Mouse (Mus musculus) olfactory bulb, adult 2 months (tissue): ENCODE data around the gene Setd1b.

Experiments
- CTCF ChIP-seq: fragments of 200-500 bp; IDR thresholded peaks from 2 replicates; pipeline ENCODE4 v1.5.1; 2012; ENCODE audit warnings: low read depth, mild to moderate bottlenecking, low read length, moderate library complexity; ENCODE audit not compliant: insufficient read depth
- POLR2A ChIP-seq: fragments of 200-500 bp; IDR thresholded peaks from 2 replicates; pipeline ENCODE4 v1.6.1; 2012; ENCODE audit warnings: mild to moderate bottlenecking, low read depth, low read length, moderate library complexity; ENCODE audit not compliant: insufficient read depth

DNA sequence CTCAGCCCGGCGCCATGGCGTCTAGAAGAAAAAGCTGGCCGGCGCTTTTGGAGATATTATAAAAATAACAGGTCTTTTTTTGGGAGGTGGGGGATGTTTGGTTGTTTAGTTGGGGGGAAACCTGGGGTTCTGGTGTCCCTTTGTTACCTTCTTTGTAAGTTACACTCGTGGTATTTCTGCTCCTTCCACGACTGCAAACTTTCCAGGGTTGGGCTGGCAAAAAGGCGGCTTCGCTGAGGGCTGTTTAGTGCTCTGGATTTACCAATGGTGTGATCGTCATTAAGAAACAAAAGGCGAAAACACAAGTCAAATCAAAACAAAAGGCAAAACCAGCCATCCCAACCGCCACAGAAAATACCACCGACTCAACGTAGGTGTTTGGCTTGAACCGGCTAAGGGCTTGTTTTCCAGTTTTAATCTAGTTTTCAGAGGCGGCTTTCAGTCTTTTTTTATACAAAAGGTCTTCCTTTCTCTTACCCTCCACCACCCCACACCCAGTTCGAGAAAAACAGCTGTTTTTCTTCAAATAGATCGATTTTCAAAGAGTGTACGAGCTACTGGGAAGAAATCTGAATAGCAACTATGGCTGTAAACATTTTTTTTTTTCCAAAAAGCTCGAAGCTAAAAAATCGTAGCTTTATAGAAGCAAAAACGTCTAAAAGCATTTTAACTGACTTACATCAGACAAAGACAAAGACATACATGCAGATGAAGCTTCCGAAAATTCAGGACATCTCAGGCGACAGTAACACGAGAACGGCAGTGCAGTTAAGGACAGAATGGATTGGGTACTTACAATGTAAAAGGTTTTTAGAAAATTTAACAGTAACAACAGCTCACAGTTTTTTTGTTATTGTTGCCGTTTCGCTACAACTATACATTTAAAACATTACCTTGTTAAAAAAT, 2.0 kb upstream of the Setd1b start:
- no peak for TF ChIP-seq CTCF
- TF ChIP-seq POLR2A = no peak
